Mouse (Mus musculus): Measurements from ENCODE around the gene D430041D05Rik.

- TF ChIP-seq CTCF (IDR thresholded peaks at IDR 0.05; ENCODE audit: borderline replicate concordance, extremely low read depth, insufficient read depth, insufficient read length) = no peak
- no peak for TF ChIP-seq POLR2A (IDR thresholded peaks at IDR 0.05; ENCODE audit: borderline replicate concordance, extremely low read depth, insufficient read depth, insufficient read length, poor library complexity, severe bottlenecking)
Measured at GRCm38 (mm10) chr2:104318881-104319280, 91.9 kb downstream of the D430041D05Rik start.
